Mouse (Mus musculus): ENCODE results near the gene Hlcs. TPM values are rescaled to one million over a fixed set of nuclear protein-coding genes. Genes with fewer than 3 reads are reported as not detected.

Hlcs gene
- polyA plus RNA-seq, 1 experiment: 6.9 TPM

- no peak overlapping the region for H3K4me3 ChIP-seq (ENCODE audit: insufficient read depth, low read depth, low read length)
- 60% methylated on average over 16 of the region's 16 CpGs for WGBS
- no peaks in the 10 kb centered on the region for H3K36me3 ChIP-seq (ENCODE audit: control insufficient read depth, insufficient read depth, low read length)
- no peaks in the 10 kb centered on the region for H3K27me3 ChIP-seq (replicated peaks; ENCODE audit: control insufficient read depth, insufficient read depth, low read length)
- DNase-seq: peak; percentile 7
- TF ChIP-seq CTCF (conservative IDR thresholded peaks at IDR 0.05; ENCODE audit: insufficient read depth, insufficient read length, low read depth, low read length) (no peak), POLR2A (IDR thresholded peaks at IDR 0.05; ENCODE audit: low read depth, low read length) (no peak)
- no peaks in the 10 kb centered on the region for H3K4me1 ChIP-seq (ENCODE audit: control insufficient read depth, insufficient read depth, low read length)
- H3K27ac ChIP-seq (ENCODE audit: insufficient read depth, low read depth, low read length): no peak overlapping the region
These were observed 127.9 kb downstream of the Hlcs start for GRCm38 (mm10) chr16:94185430-94185829.

GRCm38 (mm10) chr16:94180122-94180870 is 133.1 kb downstream of the Hlcs start:
- no peak overlapping the region for H3K4me3 ChIP-seq (ENCODE audit: insufficient read depth, low read depth, low read length)
- WGBS: 79% methylated on average over 12 of the region's 12 CpGs
- no peaks in the 10 kb centered on the region for H3K27me3 ChIP-seq (replicated peaks; ENCODE audit: control insufficient read depth, insufficient read depth, low read length)
- H3K4me1 ChIP-seq (ENCODE audit: control insufficient read depth, insufficient read depth, low read length): no peaks in the 10 kb centered on the region
- no peak for TF ChIP-seq POLR2A (IDR thresholded peaks at IDR 0.05; ENCODE audit: low read depth, low read length)
- TF ChIP-seq CTCF (conservative IDR thresholded peaks at IDR 0.05; ENCODE audit: insufficient read depth, insufficient read length, low read depth, low read length): no peak
- no peak overlapping the region for H3K27ac ChIP-seq (ENCODE audit: insufficient read depth, low read depth, low read length)
- H3K36me3 ChIP-seq (ENCODE audit: control insufficient read depth, insufficient read depth, low read length): no peaks in the 10 kb centered on the region
- no peak for DNase-seq

DNA sequence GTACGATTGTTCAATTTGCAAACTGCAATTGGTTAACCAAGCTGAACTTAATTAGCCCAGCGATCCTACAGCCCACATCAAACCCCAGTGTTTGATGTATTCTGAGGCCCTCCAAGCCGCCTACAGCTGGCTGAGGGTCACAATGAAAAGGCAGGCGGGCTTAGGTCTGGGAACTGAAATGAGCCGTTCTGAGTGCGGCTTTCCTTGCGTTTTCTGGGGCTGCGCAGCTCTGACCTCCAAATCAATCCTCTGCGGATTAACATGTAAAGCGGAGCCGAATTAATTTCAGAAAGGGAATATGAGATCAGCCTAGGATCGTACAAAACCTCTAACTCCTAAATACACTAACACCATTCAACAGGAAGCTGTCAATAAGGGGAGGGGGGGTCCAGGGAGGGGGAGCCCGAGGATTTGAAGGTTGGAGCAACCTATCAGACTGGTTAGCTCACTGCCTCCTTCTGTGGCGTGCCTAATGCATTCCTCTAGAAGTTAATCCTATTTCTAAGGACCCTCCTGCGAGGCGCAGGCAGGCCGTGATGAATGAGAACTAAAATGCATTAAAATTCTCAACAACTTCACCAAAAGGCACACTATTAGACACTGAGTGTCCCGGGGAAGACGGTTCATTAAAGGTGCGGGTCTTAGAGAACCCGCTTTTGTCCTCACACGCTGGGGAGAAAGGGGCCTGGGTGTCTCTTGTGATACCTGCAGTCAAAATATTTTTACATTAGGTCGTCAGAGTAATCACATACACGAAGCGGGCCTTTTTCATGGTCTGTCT is 133.8 kb downstream of the Hlcs start:
- 75% methylated on average over 25 of the region's 25 CpGs for WGBS
- Histone ChIP-seq H3K27ac (ENCODE audit: insufficient read depth, low read depth, low read length) (no peak overlapping the region), H3K4me1 (ENCODE audit: control insufficient read depth, insufficient read depth, low read length) (no peaks in the 10 kb centered on the region), H3K4me3 (ENCODE audit: insufficient read depth, low read depth, low read length) (no peak overlapping the region), H3K36me3 (ENCODE audit: control insufficient read depth, insufficient read depth, low read length) (no peaks in the 10 kb centered on the region), H3K27me3 (replicated peaks; ENCODE audit: control insufficient read depth, insufficient read depth, low read length) (no peaks in the 10 kb centered on the region)
- DNase-seq: no peak
- TF ChIP-seq POLR2A (IDR thresholded peaks at IDR 0.05; ENCODE audit: low read depth, low read length) (no peak), CTCF (conservative IDR thresholded peaks at IDR 0.05; ENCODE audit: insufficient read depth, insufficient read length, low read depth, low read length) (no peak)

DNA sequence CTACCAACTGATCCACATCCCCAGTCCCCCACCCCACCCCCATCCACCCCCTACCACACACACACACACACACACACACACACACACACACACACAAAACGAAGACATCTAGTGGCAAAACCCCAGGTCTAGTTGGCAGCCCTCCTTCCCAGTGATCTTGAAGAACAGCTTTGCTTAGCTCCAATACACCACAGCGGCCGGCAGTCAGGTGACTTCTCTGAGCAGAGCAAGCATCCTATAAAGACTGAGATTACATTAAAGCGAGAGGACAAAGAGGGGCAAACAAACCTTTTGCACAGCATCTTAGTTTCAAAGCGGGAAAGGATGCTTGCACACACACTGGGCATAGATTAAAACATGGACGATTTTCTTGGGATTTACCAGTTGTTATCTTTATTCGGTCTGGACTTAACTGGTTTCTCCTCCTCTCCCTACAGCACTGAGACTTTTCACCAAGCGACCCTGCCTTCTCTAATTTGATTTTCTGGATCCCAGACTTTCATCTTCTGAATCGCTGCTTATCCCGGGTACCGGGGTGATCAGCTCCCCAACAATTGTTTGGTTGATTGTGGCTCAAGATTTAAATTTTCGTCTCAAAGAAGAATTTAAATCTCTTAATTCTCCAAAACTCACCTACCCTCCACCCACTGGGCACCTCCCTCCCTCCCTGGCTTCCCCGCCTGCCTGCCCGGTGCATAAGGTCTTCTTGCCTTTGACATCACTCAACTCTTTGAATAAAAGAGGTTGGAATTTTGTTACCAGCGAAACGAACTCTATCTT is 134.7 kb downstream of the Hlcs start:
- Histone ChIP-seq H3K4me1 (ENCODE audit: control insufficient read depth, insufficient read depth, low read length) (no peaks in the 10 kb centered on the region), H3K27me3 (replicated peaks; ENCODE audit: control insufficient read depth, insufficient read depth, low read length) (no peaks in the 10 kb centered on the region), H3K36me3 (ENCODE audit: control insufficient read depth, insufficient read depth, low read length) (no peaks in the 10 kb centered on the region), H3K27ac (ENCODE audit: insufficient read depth, low read depth, low read length) (no peak overlapping the region), H3K4me3 (ENCODE audit: insufficient read depth, low read depth, low read length) (no peak overlapping the region)
- no peak for DNase-seq
- TF ChIP-seq CTCF (conservative IDR thresholded peaks at IDR 0.05; ENCODE audit: insufficient read depth, insufficient read length, low read depth, low read length) (no peak), POLR2A (IDR thresholded peaks at IDR 0.05; ENCODE audit: low read depth, low read length) (no peak)
- WGBS: 83% methylated on average over 16 of the region's 16 CpGs

- DNase-seq: no peak
- Histone ChIP-seq H3K4me1 (ENCODE audit: control insufficient read depth, insufficient read depth, low read length) (no peaks in the 10 kb centered on the region), H3K27me3 (replicated peaks; ENCODE audit: control insufficient read depth, insufficient read depth, low read length) (no peaks in the 10 kb centered on the region), H3K4me3 (ENCODE audit: insufficient read depth, low read depth, low read length) (no peak overlapping the region), H3K27ac (ENCODE audit: insufficient read depth, low read depth, low read length) (no peak overlapping the region), H3K36me3 (ENCODE audit: control insufficient read depth, insufficient read depth, low read length) (no peaks in the 10 kb centered on the region)
- 89% methylated on average over 21 of the region's 21 CpGs for whole genome bisulfite sequencing
- TF ChIP-seq POLR2A (IDR thresholded peaks at IDR 0.05; ENCODE audit: low read depth, low read length): no peak
- no peak for TF ChIP-seq CTCF (conservative IDR thresholded peaks at IDR 0.05; ENCODE audit: insufficient read depth, insufficient read length, low read depth, low read length)
These were observed 136.1 kb downstream of the Hlcs start for GRCm38 (mm10) chr16:94176997-94177857.

GRCm38 (mm10) chr16:94175366-94175986 is 137.9 kb downstream of the Hlcs start:
- Histone ChIP-seq H3K4me1 (ENCODE audit: control insufficient read depth, insufficient read depth, low read length) (no peaks in the 10 kb centered on the region), H3K27me3 (replicated peaks; ENCODE audit: control insufficient read depth, insufficient read depth, low read length) (no peaks in the 10 kb centered on the region), H3K4me3 (ENCODE audit: insufficient read depth, low read depth, low read length) (no peak overlapping the region), H3K36me3 (ENCODE audit: control insufficient read depth, insufficient read depth, low read length) (no peaks in the 10 kb centered on the region), H3K27ac (ENCODE audit: insufficient read depth, low read depth, low read length) (no peak overlapping the region)
- TF ChIP-seq CTCF (conservative IDR thresholded peaks at IDR 0.05; ENCODE audit: insufficient read depth, insufficient read length, low read depth, low read length) (no peak), POLR2A (IDR thresholded peaks at IDR 0.05; ENCODE audit: low read depth, low read length) (no peak)
- 82% methylated on average over 7 of the region's 7 CpGs for WGBS
- no peak for DNase-seq

All from kidney, adult 2 months (tissue).